Mouse (Mus musculus): ENCODE data around the gene Uba2. TPM values are rescaled to one million over a fixed set of nuclear protein-coding genes. Genes with fewer than 3 reads are reported as not detected.
"Not testable (repeated sequence)": the region's sequence is repeated elsewhere in the genome, so short reads cannot be mapped to it uniquely, and the experiment has no call there.

Gene Uba2
- 1.3 and 8.8 TPM in 2 replicates for polyA plus RNA-seq (2012; ENCODE audit: insufficient read depth, low replicate concordance)

GRCm38 (mm10) chr7:34169454-34169853, at the start of gene Uba2:
Gene Uba2 (minus strand): TSS chr7:34169599.
- Histone ChIP-seq H3K27me3 (replicated peaks) (no peaks in the 10 kb centered on the region), H3K9me3 (no peaks in the 10 kb centered on the region), H3K4me3 (replicated peaks) (peak within 1 kb of the TSS; percentile 97), H3K36me3 (replicated peaks; ENCODE audit: low read length) (peaks cover 17% of the 10 kb centered on the region), H3K4me1 (peaks cover 21% of the 10 kb centered on the region)
- TF ChIP-seq GATA1 (IDR thresholded peaks at IDR 0.05; ENCODE audit: borderline replicate concordance, low read length), result no peak
- no peak for TF ChIP-seq FLI1 (IDR thresholded peaks at IDR 0.05; ENCODE audit: low read length)

- H3K4me1 ChIP-seq, result peaks cover 52% of the 10 kb centered on the region
- H3K36me3 ChIP-seq (replicated peaks; ENCODE audit: low read length), result peaks cover 99% of the 10 kb centered on the region
- H3K4me3 ChIP-seq (replicated peaks), result no peak overlapping the region
- no peaks in the 10 kb centered on the region for H3K27me3 ChIP-seq (replicated peaks)
- TF ChIP-seq FLI1 (IDR thresholded peaks at IDR 0.05; ENCODE audit: low read length), result no peak
- TF ChIP-seq GATA1 (IDR thresholded peaks at IDR 0.05; ENCODE audit: borderline replicate concordance, low read length), result no peak
- no peaks in the 10 kb centered on the region for H3K9me3 ChIP-seq
Observed at GRCm38 (mm10) chr7:34218496-34218895, 49.1 kb upstream of the Uba2 start.

- Histone ChIP-seq H3K9me3 (no peaks in the 10 kb centered on the region), H3K27me3 (replicated peaks) (no peaks in the 10 kb centered on the region), H3K4me3 (replicated peaks) (peak overlapping the region; percentile 42), H3K4me1 (peaks cover 45% of the 10 kb centered on the region), H3K36me3 (replicated peaks; ENCODE audit: low read length) (peaks cover 99% of the 10 kb centered on the region)
- TF ChIP-seq FLI1 (IDR thresholded peaks at IDR 0.05; ENCODE audit: low read length) (no peak), GATA1 (IDR thresholded peaks at IDR 0.05; ENCODE audit: borderline replicate concordance, low read length) (no peak)
Observed at GRCm38 (mm10) chr7:34216474-34216873, 47.1 kb upstream of the Uba2 start.

GRCm38 (mm10) chr7:34215481-34215880, 46.1 kb upstream of the Uba2 start:
- TF ChIP-seq GATA1 (IDR thresholded peaks at IDR 0.05; ENCODE audit: borderline replicate concordance, low read length), result no peak

GRCm38 (mm10) chr7:34214644-34215043, 45.2 kb upstream of the Uba2 start:
- TF ChIP-seq GATA1 (IDR thresholded peaks at IDR 0.05; ENCODE audit: borderline replicate concordance, low read length) (no peak), FLI1 (IDR thresholded peaks at IDR 0.05; ENCODE audit: low read length) (no peak)
- Histone ChIP-seq H3K4me3 (replicated peaks) (no peak overlapping the region), H3K27me3 (replicated peaks) (no peaks in the 10 kb centered on the region), H3K4me1 (peaks cover 38% of the 10 kb centered on the region), H3K9me3 (no peaks in the 10 kb centered on the region), H3K36me3 (replicated peaks; ENCODE audit: low read length) (peaks cover 99% of the 10 kb centered on the region)

More at GRCm38 (mm10) chr7:34215481-34215880, 46.1 kb upstream of the Uba2 start:
- Histone ChIP-seq H3K36me3 (replicated peaks; ENCODE audit: low read length) (peaks cover 99% of the 10 kb centered on the region), H3K4me1 (peaks cover 38% of the 10 kb centered on the region), H3K27me3 (replicated peaks) (no peaks in the 10 kb centered on the region), H3K9me3 (no peaks in the 10 kb centered on the region), H3K4me3 (replicated peaks) (no peak overlapping the region)

- Histone ChIP-seq H3K4me1 (peaks cover 34% of the 10 kb centered on the region), H3K27me3 (replicated peaks) (no peaks in the 10 kb centered on the region), H3K4me3 (replicated peaks) (no peak overlapping the region), H3K9me3 (no peaks in the 10 kb centered on the region), H3K36me3 (replicated peaks; ENCODE audit: low read length) (peaks cover 99% of the 10 kb centered on the region)
- TF ChIP-seq GATA1 (IDR thresholded peaks at IDR 0.05; ENCODE audit: borderline replicate concordance, low read length) (no peak), FLI1 (IDR thresholded peaks at IDR 0.05; ENCODE audit: low read length) (no peak)
Observed at GRCm38 (mm10) chr7:34213281-34213680, 43.9 kb upstream of the Uba2 start.

GRCm38 (mm10) chr7:34208027-34208745, 38.8 kb upstream of the Uba2 start:
- no peaks in the 10 kb centered on the region for H3K9me3 ChIP-seq
- H3K4me1 ChIP-seq, result peaks cover 3% of the 10 kb centered on the region; the same call in 1 of the 2 replicates
- H3K36me3 ChIP-seq (replicated peaks; ENCODE audit: low read length), result peaks cover 100% of the 10 kb centered on the region
- no peak for TF ChIP-seq FLI1 (IDR thresholded peaks at IDR 0.05; ENCODE audit: low read length)
- TF ChIP-seq GATA1 (IDR thresholded peaks at IDR 0.05; ENCODE audit: borderline replicate concordance, low read length), result no peak
- H3K27me3 ChIP-seq (replicated peaks), result no peaks in the 10 kb centered on the region
- no peak overlapping the region for H3K4me3 ChIP-seq (replicated peaks)

GRCm38 (mm10) chr7:34206331-34206730, 36.9 kb upstream of the Uba2 start:
- no peaks in the 10 kb centered on the region for H3K27me3 ChIP-seq (replicated peaks)
- TF ChIP-seq FLI1 (IDR thresholded peaks at IDR 0.05; ENCODE audit: low read length), result no peak
- TF ChIP-seq GATA1 (IDR thresholded peaks at IDR 0.05; ENCODE audit: borderline replicate concordance, low read length), result no peak
- H3K4me1 ChIP-seq, result peaks cover 2% of the 10 kb centered on the region; the same call in 1 of the 2 replicates
- H3K36me3 ChIP-seq (replicated peaks; ENCODE audit: low read length), result peaks cover 98% of the 10 kb centered on the region
- H3K4me3 ChIP-seq (replicated peaks), result no peak overlapping the region
- no peaks in the 10 kb centered on the region for H3K9me3 ChIP-seq

GRCm38 (mm10) chr7:34202147-34202546, 32.7 kb upstream of the Uba2 start:
- not testable (repeated sequence) for H3K4me1 ChIP-seq; H3K9me3 ChIP-seq; H3K4me3 ChIP-seq (replicated peaks); H3K27me3 ChIP-seq (replicated peaks)
- peaks cover 67% of the 10 kb centered on the region for H3K36me3 ChIP-seq (replicated peaks; ENCODE audit: low read length)

GRCm38 (mm10) chr7:34200829-34201228, 31.4 kb upstream of the Uba2 start:
- H3K36me3 ChIP-seq (replicated peaks; ENCODE audit: low read length), result peaks cover 54% of the 10 kb centered on the region
- H3K9me3 ChIP-seq, result no peaks in the 10 kb centered on the region
- TF ChIP-seq FLI1 (IDR thresholded peaks at IDR 0.05; ENCODE audit: low read length), result no peak
- TF ChIP-seq GATA1 (IDR thresholded peaks at IDR 0.05; ENCODE audit: borderline replicate concordance, low read length), result no peak

More at GRCm38 (mm10) chr7:34200829-34201228, 31.4 kb upstream of the Uba2 start:
- Histone ChIP-seq H3K4me3 (replicated peaks) (no peak overlapping the region), H3K27me3 (replicated peaks) (no peaks in the 10 kb centered on the region), H3K4me1 (peaks cover 12% of the 10 kb centered on the region)
